Mouse (Mus musculus): ENCODE results near the gene Oxct2a.
"Not testable (repeated sequence)": the region's sequence is repeated elsewhere in the genome, so short reads cannot be mapped to it uniquely, and the experiment has no call there.

Oxct2a gene

DNA sequence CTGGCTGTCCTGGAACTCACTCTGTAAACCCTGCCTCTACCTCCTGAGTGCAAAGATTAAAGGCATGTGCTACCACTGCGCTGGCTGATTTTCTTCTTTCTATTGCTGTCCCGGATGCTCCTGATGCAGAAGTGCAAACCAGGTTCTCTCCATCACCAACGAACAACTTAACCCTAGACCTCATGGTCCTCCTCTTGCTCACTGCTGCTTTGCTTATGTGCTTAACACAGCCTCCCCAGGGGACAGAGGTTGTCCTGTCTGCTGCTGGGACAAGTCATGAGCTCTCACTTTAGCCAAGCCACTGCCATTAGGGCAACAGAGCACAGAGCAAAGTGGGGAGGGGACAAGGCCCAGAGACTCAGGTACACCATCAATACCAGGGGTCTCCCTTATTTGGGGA is 8.9 kb downstream of the Oxct2a start:
- in situ Hi-C loops (cut with MboI; ENCODE audit: low sequenced_read_pairs): no loop called here

DNA sequence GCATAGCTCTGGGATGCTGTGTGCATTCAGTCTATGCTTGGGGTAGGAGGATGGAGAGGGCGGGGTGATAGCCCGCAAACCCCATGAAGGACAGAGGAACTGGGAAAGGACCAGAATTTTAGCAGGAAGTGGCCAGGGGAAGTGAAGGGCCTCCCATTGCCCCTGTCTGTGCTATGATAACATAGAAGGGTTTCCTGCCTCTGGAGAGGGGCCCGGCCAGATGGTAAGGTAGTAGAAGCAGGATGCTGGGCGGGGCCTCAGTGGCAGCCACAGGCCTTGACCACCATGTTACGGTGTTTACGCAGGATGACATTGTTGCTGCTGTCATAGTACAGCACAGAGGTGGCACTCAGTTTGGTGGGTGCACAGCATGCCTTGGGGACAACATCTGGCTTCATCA is 10.4 kb downstream of the Oxct2a start:
- in situ Hi-C loops (cut with MboI; ENCODE audit: low sequenced_read_pairs): no loop called here

DNA sequence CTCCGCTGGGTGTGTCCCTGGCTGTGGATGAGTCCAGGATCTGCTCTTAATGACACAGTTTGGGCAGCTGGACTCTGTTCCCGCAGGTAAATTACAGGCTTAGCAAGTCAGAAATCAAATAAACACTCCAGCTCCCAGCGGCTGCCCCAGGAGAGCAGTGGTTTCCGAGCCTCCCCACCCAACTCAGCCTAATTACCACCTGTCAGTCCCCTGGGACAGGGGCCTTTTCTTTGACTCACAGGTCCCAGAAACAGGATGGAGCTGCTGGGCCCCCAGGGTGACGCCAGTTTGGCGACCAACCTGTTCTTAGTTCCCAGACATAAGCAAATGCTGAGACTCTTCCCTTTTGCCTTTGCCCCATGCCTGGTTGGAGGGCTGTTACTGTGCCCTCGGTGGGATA is 11.6 kb downstream of the Oxct2a start:
- in situ Hi-C loops (cut with MboI; ENCODE audit: low sequenced_read_pairs): no loop called here

DNA sequence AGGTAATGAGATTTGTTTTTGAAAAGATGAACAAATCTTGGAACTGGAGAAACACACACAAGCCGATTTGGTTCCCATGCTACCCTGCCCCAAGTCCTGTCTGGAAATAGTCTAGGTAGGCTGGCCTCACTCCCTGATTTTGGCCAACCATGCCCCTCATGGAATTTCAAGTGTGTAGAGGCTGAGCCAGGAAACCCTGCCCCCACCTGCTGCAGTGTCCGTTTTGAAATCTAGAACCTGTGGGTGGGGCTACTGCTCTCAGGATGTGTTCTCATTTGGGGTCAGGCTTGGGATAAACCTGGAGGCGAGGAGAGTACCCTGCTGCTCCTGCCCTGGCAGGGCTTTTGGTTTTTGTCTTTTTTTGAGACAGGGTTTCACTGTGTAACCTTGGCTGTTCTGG is 15.1 kb downstream of the Oxct2a start:
- in situ Hi-C loops (cut with MboI; ENCODE audit: low sequenced_read_pairs): no loop called here

DNA sequence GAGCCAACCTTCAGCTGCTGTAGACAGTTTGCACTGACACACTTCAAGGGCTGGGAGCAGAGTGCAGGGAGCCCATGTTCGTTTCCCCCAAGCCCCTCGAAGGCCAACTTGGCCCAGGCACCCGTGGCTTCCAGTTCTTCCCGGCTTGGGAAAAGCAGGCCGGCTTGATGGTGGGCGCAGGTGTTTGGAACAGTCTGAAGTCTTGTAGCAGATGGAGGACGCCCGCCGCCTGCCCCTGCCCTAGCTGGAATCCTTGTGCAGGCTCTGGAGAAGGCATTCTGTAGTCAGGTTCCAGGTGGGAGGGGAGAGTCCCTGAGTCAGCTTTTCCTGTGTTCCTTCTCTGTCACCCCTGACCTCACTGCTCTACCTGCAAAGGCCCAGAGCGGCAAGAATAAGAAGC is 16.4 kb downstream of the Oxct2a start:
- in situ Hi-C loops (cut with MboI; ENCODE audit: low sequenced_read_pairs): no loop called here

DNA sequence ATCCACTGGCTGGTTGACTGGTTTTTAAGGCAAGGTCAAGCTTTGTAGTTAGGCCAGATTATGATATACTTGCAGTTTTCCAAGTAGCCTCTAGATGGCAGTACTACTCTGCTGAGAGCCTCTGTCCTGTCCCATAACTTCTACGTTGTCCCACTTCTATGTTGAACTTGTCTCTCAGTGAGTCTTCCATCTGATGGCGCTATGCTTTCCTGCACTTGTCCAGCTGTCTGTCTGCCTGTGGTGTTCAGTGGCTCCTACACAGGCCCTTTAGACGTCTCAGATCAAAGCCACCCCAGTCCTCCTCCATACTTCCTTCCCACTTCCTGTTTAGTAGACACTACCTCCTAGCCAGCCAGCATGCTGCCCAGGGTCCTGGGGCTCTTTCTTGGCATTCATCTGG is 17.6 kb downstream of the Oxct2a start:
- in situ Hi-C loops (cut with MboI; ENCODE audit: low sequenced_read_pairs): no loop called here

DNA sequence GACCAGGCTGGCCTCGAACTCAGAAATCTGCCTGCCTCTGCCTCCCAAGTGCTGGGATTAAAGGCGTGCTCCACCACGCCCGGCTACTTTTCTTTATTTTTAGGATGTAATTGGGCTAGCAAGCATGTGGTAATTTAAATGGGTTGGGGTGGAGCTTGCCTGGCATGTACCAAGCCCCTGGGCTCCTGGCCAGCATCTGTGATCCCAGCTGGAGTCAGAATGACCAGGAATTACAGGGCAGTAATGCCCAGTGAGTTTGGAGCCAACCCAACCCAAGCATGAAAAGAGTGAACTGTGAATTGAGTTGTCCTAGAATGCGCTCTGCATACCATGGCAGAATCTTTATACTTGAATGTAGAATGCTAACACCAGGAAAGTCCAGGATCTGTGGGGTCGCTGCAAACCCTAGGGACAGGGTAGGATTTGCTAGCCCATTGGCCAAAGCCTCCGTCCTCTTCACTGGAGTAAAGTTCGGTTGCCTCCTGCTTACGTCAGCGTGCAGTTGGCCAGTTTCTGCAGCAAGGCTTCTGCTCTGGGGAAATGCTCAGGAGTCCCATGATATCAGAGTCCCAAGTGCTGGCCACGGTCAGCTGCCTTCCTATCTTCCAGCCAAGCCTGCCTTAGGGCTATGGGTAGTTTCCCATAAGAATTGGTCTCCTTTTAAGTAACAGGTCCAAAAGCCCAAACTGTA is 24.3 kb downstream of the Oxct2a start:
- in situ Hi-C loops (cut with MboI; ENCODE audit: low sequenced_read_pairs): no loop called here

DNA sequence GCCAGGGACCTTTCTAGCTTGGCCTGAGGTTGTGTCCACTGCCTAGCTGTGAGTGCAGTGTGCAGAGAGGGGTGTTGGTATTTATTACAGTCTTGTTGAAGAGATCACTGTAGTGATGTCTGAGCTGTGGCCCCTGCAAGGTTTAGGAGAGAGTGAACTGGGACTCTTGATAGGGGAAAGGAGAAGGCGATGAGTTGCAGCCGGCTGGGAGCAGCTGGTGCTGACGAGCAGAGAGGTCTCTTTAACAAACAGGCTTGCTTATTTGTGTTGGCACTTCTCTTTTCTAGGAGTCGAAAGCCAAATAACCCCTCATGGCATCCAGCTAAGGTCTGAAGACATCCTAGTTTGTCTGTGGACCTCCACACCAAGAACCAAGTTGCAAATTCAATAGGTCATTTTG is 25.2 kb downstream of the Oxct2a start:
- in situ Hi-C loops (cut with MboI; ENCODE audit: low sequenced_read_pairs): no loop called here

DNA sequence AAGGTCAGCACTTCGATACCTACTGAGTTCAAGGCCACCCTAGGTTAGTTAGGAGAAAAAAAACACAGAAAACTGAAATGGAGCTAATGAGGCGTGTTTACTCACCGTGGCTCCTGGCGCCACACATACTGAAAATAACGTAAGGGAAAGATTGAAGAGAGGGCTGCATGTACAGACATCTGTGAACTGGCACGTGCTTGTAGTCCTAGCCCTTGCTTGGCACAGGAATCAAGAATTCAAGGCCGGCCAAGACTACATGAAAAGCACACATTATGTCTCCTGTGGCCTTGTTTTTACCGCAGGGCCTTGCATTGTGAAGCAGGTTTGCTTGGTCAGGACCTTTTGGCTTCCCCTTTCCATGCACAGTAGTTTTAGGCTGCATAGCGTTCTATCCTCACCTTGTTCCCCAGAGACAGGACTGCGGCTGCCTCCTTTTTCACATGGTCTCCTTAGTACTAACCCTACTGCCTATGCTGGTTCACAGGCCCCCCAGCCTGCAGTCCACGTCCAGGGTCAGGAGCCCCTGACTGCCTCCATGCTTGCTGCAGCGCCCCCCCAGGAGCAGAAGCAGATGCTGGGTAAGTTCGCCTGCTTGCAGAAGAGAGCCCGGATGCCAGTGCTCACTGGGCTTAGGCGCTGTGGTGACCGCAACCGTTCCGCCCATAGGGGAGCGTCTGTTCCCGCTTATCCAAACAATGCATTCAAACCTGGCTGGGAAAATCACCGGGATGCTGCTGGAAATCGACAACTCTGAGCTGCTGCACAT is 26.1 kb downstream of the Oxct2a start:
- in situ Hi-C loops (cut with MboI; ENCODE audit: low sequenced_read_pairs): no loop called here

DNA sequence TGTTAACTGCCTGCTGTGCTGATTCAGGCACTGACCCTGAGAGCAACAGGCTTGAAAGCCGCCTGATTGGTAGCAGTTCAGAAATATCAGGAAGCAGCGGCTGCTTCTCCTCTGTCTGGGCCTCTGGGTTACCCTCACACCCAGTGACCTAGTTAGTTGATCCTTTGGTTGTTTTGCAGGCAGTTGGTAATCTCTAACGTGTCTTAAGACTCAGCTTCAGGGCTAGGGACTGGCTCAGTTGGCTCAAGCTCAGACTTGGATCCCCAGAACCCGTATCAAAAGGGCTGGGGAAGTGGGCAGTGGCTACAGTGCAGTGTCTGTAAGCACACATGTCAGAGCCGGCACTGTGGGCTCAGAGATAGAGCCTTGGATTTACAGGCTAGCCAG is 27.3 kb downstream of the Oxct2a start:
- in situ Hi-C loops (cut with MboI; ENCODE audit: low sequenced_read_pairs): no loop called here

DNA sequence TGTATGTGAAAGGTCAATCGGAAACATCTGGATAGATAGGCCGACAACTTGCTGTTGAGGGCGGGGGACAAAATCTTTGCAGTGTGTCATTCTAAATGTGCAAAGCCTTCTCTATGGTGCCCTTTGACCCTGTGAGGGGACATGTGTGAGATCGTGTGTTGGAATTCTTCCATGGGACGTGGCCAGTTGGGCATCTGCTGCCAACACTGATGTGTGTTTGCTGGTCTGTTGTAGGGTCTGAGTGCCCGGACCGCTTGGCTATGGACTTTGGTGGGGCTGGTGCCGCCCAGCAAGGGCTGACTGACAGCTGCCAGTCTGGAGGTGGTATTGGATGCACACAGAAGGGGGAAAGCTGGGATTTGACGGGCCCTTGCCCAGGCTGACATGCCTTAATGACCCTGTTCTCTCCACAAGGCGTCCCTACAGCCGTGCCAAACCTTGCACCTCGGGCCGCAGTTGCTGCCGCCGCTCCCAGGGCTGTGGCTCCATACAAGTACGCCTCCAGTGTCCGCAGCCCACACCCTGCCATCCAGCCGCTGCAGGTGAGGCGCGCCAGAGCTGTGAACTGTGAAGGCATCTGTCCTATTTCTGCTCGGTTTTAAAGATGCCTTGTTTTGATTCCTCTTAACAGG is 27.8 kb downstream of the Oxct2a start:
- in situ Hi-C loops (cut with MboI; ENCODE audit: low sequenced_read_pairs): no loop called here

DNA sequence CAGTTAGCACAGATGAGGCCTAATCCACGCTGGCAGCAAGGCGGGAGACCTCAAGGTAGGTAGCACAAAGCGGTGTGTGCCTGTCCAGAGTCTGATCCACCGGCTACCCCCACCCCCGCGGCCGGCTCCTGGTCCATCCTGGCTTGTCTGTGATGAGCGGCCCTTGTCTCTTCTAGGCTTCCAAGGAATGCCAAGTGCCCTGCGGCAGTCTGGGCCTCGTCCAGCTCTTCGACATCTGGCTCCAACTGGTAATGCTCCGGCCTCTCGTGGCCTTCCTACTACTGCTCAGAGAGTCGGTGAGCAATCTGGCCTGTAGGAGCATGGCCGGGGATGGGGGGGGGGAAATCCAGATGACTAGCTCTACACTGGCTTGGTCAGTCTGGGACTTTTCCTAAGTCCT is 28.4 kb downstream of the Oxct2a start:
- in situ Hi-C loops (cut with MboI; ENCODE audit: low sequenced_read_pairs): not testable (repeated sequence)

DNA sequence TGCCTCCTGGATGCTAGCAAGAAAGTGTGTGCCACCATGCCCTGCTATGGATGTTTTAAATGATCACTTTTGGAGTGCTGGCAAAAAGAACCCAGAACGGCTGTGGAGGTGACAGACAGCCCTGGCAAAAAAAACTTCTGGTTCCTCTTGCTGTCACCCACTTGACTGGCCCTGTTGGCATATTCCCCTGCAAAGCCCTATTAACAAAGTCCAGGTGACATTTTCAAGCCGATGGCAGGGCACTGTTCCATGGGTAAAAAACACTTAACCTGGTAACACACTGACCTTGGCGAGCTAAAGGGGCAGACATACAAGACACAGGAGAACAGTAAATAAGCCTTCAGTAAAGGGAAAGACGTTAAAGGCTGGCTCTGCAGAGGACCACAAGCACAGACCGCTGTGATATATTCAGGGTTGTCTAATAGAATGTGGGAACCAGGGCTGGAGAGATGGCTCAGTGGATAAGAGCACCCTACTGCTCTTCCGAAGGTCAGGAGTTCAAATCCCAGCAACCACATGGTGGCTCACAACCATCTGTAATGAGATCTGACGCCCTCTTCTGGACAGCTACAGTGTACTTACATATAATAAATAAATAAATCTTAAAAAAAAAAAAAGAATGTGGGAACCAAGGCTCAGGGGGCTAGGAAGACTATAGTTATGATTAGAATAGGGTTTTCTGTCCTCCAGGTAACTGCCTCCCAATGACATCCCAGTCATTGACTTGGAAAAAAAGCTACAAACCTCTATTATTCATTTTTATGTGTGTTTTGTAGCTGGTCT is 29.6 kb downstream of the Oxct2a start:
- in situ Hi-C loops (cut with MboI; ENCODE audit: low sequenced_read_pairs): no loop called here

DNA sequence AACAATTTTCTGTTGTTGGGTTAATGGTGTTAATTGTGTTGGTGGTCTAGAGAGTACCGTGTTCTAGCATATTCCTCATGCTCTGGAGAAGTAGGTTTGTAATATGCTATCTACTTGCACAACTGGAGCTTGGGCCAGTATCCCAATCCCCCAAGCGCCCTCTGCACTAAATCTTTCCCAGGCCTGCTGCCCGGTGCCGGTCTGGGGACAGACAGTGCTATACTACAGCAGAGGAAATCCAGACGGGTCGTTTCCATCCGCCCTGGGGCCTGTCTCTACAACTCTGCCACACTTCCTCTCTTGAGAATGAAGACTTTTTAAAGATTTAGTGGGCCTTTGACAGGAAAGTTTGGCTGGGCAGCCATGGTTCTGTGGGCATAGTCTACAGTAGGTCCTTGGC is 30.4 kb downstream of the Oxct2a start:
- in situ Hi-C loops (cut with MboI; ENCODE audit: low sequenced_read_pairs): no loop called here

DNA sequence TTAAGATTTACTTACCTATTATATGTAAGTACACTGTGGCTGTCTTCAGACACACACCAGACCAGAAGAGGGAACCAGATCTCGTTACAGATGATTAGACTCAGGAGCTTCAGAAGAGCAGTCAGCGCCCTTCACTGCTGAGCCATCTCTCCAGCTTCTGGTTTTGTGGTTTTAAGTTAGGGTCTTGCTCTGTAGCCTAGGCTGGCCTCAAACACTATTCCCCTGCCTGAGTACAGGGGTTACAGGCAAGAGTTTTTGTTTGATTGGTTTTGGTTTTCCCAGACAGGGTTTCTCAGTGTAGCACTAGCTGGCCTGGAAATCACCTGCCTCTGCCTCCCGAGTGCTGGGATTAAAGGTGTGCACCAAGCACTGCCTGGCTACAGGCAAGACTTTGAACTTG is 31.0 kb downstream of the Oxct2a start:
- in situ Hi-C loops (cut with MboI; ENCODE audit: low sequenced_read_pairs): no loop called here

DNA sequence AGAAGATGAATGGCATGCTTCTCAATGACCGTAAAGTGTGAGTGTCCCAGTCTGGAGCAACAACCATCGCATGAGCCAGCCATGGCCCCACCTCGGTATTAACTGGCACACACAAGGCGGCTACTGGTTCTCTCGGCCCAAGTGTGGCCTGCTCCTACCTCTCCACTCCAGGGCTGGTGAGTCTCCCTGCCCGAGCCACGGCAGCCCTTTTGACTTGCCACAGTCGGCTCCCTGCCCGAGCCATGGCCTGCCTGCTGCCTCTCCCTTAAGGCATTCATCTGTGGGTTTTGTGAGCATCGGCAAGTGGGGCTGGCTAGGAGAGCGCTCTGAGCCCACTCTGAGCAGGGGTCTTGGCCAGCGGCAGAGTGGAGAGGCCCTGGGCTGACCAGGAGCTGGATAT is 34.4 kb downstream of the Oxct2a start:
- in situ Hi-C loops (cut with MboI; ENCODE audit: low sequenced_read_pairs): no loop called here

DNA sequence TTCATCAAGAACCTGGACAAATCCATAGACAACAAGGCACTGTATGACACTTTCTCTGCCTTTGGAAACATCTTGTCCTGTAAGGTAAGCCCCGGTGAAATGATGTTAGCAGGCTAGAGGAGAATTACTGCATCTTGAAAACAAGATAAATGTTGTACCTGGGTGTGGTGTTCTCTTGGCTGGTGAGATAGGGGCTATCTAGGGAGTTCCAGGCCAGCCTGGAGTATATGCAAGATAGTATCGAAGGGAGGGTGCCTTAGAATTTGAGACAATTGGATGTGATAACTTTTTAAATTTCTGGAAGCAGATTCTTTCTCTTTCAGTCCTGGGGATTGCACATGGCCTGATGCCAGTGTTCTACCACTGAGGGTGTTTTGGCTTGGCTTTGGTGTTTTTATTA is 36.6 kb downstream of the Oxct2a start:
- in situ Hi-C loops (cut with MboI; ENCODE audit: low sequenced_read_pairs): no loop called here

DNA sequence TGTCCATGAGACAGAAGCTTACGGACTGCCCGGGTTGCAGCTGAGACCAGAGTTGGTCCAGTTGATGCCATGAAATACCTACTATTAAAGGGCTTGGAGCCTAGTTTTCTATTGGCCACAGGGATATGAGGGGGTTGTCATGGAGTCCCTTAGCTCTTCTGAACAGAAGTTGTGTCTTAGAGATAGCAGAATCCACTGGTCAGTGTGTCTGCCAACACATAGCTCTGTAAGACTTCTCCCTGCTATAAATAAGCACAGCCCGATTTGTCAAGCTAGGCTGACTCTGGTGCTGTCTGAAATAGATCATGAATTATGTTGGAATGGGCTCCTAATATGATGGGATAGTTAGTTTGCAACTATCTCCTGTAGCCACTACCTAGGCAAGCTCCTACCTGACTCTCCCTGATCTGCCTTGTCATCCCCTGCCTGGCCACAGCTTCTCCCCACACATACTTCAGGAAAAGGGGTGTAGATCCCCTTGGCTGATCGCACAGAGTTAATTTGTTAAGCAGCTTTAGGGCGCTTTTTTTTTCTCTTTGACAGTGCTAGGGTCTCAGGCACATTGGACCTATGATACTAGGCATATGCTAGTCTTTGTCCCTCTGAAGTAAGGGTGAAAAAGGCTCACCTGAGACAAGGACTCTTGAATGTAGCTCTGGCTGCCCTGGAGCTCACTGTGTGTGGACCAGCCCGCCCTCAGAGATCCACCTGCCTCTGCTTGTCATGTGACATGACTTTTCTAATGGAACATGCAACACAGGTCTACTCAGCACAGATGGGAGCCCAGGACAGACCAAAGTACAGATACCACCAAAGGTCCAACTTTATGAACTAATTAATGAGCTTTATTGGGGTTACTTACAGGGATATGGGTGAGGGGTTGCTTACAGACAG is 38.5 kb downstream of the Oxct2a start:
- in situ Hi-C loops (cut with MboI; ENCODE audit: low sequenced_read_pairs): no loop called here

DNA sequence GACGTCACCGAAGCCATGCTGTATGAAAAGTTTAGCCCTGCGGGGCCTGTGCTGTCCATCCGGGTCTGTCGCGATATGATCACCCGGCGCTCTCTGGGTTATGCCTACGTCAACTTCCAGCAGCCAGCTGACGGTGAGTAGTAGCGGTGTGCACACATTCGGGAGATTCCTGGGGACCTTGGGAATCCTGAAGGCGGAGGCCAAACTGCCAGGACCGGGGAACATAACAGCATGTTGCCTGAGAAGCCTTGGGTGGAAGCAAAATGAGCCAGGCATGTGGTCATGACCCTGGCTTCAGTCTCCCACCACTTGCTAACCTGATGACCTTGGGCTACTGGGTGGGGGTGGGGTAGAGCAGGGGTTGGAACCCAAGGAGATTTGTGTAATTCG is 39.8 kb downstream of the Oxct2a start:
- in situ Hi-C loops (cut with MboI; ENCODE audit: low sequenced_read_pairs): not testable (repeated sequence)

DNA sequence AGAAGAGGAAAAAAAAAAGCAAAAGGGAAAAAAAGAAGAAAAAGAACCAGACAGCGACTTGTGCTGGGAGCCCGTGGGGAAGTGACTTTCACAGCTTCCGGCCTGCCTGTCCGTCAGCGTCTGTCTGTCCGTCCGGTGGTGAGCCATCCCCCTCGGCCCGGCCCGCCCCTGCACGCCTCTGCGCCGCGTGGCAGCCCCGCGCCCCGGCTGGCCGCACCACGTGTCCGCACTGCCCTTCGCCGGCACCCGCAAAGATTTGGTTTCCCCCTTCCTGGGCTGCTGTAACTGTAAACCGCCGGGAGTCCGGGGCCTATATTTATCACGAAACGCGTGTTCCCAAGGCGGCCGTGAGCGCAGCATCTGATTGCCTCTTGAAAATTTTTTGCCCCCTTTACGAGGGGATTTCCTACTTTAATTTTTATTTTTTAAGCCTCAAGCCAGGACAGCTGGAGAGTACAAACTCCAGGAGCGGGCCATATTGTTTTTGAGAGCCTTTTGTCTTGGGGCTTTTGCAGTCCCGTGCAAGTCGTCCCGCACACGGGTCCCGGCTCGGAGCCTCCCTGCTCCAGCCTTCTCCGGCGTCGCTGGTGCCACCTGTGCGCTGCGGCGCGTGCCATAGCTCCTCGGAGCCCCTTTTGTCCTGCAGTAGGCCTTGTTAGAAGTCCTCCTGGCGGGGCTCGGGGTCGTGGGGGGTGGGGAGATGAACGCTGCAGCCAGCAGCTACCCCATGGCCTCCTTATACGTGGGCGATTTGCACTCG is 40.3 kb downstream of the Oxct2a start:
- in situ Hi-C loops (cut with MboI; ENCODE audit: low sequenced_read_pairs): not testable (repeated sequence)
